8 mouse cellular contexts compared by ENCODE assay signal in genomic region chr9:102354561-102354973, GRCm38 (mm10). TPM values are rescaled to one million over a fixed set of nuclear protein-coding genes. Genes with fewer than 3 reads are reported as not detected.
DNase-seq lines count a peak whose midpoint lies in the region; ATAC-seq and TF ChIP-seq lines count a peak whose summit lies in the region.

TSS of gene Ephb1 (minus strand) at chr9:102354693.

- POLR2A ChIA-PET in Patski (lab: Charles Lee): no interaction called here

- peak within 1 kb of the TSS; percentile 88 for H3K4me3 ChIP-seq in hindbrain, embryonic 13.5 days

- H3K4me1 ChIP-seq in hindbrain, embryonic 13.5 days (replicated peaks): peaks cover 36% of the 10 kb centered on the region

- in situ Hi-C loops in Patski (cut with MboI; ENCODE audit: low pct_unique_long_range_greater_than_20kb): loop anchor here (5.0 to 25.0 kb wide), 4 partner anchors 162 to 1180 kb away; no protein-coding TSS in a partner anchor

- peak within 1 kb of the TSS; percentile 93 for H3K4me2 ChIP-seq in hindbrain, embryonic 13.5 days

- ATAC-seq in Patski: peak; percentile 93
- peak; percentile 95 for ATAC-seq in hindbrain, embryonic 13.5 days (ENCODE audit: low FRiP score)

- H3K9ac ChIP-seq in hindbrain, embryonic 13.5 days: peak within 1 kb of the TSS; percentile 97

- H3K36me3 ChIP-seq in hindbrain, embryonic 13.5 days: no peaks in the 10 kb centered on the region

- H3K27me3 ChIP-seq in Patski: peaks cover 23% of the 10 kb centered on the region
- H3K27me3 ChIP-seq in hindbrain, embryonic 13.5 days: peaks cover 55% of the 10 kb centered on the region

- no peaks in the 10 kb centered on the region for H3K9me3 ChIP-seq in hindbrain, embryonic 13.5 days

- DNase-seq in Patski (ENCODE audit: low read depth, low spot score): peak; percentile 81
- peak; percentile 90 to 92 for DNase-seq in cerebellum, postnatal 25 days
- peak; percentile 78 to 80 for DNase-seq in frontal cortex, postnatal 25 days (ENCODE audit: low spot score in 2 of 2)
- DNase-seq in layer of hippocampus, postnatal 25 days (ENCODE audit: extremely low spot score in 1 of 2, low spot score in 1 of 2): peak; percentile 80 to 83
- peak; percentile 81 for DNase-seq in lung, postnatal 14 days
- DNase-seq in retina, postnatal 1 day: peak; percentile 96
- DNase-seq in urinary bladder, postnatal 25 days (ENCODE audit: low spot score): peak; percentile 59

- CTCF ChIA-PET in Patski (lab: Charles Lee): interaction anchor here (0.7 to 2.3 kb wide), 12 partner anchors 9 to 668 kb away, joined by 3 to 18 read pairs (median 3); no protein-coding TSS in a partner anchor

- WGBS in hindbrain, embryonic 13.5 days: 0% methylated on average over 22 of the region's 22 CpGs

- peak within 1 kb of the TSS; percentile 91 for H3K27ac ChIP-seq in hindbrain, embryonic 13.5 days

- TF ChIP-seq CTCF in Patski (IDR thresholded peaks at IDR 0.05): no peak

RNA-seq across cellular contexts. Expression of gene Ephb1, which starts in this region (rescaled TPM):
- polyA plus RNA-seq in Patski (2021): 8.5 TPM
- 45.4 and 51.9 TPM in 2 replicates for polyA plus RNA-seq in hindbrain, embryonic 13.5 days (2015; fragmentation: Nextera tagmentation; extraction: Ambion mirVana)
- 10 to 100 TPM; 30.1 to 32.2 TPM for total RNA-seq in layer of hippocampus, postnatal 25 days (2021)

Comparison
In these comparisons a context has a peak if more than half of its experiments do, and no peak if none do; other contexts are left out.
1. Peak in every context shown above with its lines: DNase-seq, ATAC-seq, H3K4me3 ChIP-seq and H3K27ac ChIP-seq.